Mouse (Mus musculus) liver, adult 10 weeks (tissue): ENCODE data around the gene Kif1c. TPM values are rescaled to one million over a fixed set of nuclear protein-coding genes. Genes with fewer than 3 reads are reported as not detected.

Experiments
- polyA plus RNA-seq: library from polyadenylated mRNA; stranded (reverse); fragments of 350-450 nt; fragmentation: Illumina TruSeq; extraction: RNeasy Lipid Tissue Mini Kit (QIAGEN cat#74804); gene quantifications from one replicate; pipeline ENCODE4 v1.2.3, GENCODE M21; 2014; ENCODE audit warnings: low read depth, low replicate concordance

The Kif1c gene
- polyA plus RNA-seq = 16.3 TPM

DNA sequence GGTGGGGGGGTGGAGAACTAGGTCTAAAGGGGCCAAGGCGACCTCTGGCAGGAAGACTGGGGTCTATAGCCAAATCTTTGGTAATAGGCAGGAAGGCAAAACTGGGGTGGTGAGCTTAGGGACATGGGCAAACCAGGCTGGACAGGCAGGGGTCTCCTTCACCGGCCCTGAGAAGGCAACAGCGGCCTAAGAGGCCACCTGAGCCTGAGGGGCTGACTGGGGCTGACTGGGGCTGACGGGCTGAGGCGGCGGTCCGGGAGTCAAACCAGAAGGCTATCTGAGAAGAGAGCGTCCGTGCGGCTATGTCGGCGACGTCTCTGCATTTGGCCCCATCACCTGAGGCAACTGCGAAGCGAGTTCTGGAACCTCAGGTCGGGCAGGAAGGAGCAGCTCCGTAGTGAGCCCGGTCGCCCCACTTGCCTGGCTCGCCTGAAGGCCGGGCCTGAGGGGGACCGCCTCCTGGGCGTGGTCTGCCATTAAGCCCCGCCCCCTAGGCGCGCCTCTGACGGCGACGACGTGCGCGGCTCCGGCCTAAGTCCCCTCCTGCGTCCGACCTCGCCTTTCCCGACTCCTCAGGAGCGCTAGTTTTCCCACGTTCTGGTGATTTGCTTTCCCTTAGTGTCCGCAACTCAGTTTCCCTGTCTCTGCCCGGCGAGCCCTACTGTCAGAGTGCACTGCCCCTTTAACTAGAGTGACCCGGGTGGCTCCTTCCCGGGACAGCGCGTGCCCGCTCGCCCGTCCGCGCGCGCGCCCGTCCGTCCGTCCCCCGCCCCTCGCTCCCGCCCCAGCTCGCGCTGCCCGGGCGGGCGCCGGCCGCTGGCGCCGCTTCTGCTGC lies at the start of gene Kif1c, which contains the start of gene Inca1:
TSS of gene Kif1c (plus strand) at position 827 of the 835 bp plus-strand sequence.
TSS of gene Inca1 (minus strand) at position 434 of the 835 bp plus-strand sequence.

DNA sequence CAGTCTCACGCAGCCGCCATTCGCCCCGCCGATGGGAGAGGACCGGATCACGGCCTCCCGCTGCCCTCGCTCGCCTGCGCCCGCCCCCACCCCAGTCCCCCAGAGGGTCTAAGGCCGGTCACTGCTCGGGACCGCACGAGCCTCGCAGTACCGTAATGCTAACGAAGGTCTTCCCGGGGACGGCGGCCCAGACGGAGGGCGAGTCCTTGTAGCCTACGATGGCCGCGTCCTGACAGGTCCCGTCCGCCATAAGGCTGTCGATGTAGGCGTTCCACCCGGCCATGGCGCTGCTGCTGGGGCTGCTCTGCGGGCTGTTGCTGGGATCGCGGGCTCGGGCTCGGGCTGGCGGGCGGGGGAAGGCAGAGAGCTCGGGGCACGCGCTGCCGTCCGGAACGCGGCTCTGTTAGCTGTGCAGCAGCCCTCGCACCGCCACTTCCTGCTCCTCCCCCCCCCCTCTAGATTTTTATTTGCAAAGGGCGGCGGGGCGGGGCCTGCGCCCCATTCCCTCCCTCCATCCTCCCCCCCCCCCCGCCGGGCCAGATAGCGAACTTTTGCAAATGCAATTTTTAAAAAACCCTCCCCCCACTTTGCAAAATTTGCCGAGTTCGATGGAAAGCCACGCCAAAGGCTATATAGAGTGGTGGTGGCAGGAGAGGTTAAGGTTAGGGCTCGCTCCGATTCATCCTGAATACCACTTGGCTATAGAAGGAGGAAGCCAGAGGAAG lies 46.0 kb upstream of the Kif1c start, which contains the start of gene Pfn1:
TSS of gene Pfn1 (minus strand) at position 447 of the 725 bp plus-strand sequence.

DNA sequence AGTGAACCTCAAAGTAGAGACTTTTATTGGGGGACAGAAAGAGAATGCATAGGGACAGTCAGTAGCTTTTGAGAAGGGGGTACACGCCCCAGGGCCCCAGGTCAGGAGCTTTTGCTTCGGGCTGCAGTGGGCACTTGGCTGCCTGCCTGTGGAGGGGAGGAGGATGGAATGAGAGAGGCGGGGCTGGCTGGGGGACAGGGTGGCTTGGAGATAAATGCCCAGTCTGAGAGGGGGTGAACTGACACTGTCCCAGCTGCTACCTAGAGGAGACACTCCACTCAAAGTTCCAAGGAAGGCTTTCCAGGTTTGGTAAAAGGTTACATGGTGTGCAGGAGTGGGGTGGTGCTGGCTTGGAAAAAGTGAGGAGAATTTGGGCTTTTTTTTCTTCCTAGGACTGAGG lies 43.4 kb upstream of the Kif1c start, which contains the start of gene Eno3:
TSS of gene Eno3 (plus strand) at position 239 of the 400 bp plus-strand sequence.

DNA sequence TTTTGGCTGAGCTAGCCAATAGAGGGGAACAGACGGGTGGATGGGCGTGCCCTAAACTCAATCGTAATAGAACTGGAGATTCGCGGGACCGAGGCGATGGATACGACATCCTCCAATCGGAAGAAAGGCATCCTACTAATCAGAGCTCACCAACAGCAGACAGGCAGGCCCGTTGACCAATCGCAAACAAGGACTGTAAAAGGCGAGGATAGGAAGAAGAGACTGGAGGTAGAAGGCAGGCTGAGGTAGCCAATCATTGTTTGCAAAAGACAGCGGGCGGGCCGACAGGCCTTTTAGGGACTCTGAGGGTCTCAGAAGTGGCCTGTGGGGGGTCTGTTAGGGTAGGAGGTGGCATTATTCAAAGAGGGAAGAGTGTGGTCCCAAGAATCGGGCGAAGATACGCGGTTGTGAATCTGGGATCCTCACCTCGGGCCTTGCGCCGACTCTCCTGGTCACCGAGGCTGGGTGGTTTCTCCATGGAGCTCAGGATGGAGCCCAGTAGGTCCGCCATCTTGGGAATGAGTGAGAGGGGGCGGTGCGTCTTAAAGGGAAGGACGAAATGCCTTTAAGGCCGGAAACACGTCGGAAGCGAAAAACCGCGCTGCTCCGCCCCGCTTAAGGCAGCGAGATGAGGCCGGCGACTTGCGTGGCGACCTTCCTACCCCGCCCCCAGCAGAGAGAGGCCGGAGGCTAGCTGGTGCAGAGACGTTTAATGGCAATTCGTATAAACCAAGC lies 31.4 kb upstream of the Kif1c start, which contains the start of gene Spag7:
TSS of gene Spag7 (minus strand) at position 646 of the 735 bp plus-strand sequence.

DNA sequence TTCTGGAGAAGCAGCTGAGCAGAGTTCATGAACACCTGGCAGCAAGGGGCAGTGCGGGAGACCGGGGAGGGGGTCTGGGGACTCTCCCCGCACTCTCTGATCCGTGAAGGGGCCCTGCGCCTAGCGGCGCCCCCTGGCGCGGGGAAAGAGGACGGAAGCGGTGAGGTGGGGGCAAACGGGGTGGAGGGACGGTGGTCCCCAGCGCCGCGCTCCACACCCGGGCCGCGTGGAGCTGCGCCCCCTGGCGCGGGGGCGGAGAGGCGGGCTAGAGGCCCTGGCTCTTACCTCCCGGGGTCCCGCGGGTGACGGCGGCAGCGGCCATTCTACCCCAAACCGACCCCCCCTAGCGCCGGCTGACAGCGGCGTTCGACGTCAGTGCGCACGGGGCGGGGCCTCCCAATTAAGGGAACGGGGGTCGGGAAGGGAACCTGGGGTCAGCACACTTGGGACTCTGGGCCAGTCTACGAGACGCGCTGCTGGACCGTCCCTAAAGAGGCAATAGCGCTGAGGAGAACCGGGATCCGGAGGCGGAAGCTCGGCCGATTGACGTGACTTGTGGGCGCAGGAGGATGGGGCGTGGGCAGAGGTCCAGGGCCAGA lies 12.6 kb upstream of the Kif1c start, which contains the start of gene Camta2:
TSS of gene Camta2 (minus strand) at position 505 of the 599 bp plus-strand sequence.

DNA sequence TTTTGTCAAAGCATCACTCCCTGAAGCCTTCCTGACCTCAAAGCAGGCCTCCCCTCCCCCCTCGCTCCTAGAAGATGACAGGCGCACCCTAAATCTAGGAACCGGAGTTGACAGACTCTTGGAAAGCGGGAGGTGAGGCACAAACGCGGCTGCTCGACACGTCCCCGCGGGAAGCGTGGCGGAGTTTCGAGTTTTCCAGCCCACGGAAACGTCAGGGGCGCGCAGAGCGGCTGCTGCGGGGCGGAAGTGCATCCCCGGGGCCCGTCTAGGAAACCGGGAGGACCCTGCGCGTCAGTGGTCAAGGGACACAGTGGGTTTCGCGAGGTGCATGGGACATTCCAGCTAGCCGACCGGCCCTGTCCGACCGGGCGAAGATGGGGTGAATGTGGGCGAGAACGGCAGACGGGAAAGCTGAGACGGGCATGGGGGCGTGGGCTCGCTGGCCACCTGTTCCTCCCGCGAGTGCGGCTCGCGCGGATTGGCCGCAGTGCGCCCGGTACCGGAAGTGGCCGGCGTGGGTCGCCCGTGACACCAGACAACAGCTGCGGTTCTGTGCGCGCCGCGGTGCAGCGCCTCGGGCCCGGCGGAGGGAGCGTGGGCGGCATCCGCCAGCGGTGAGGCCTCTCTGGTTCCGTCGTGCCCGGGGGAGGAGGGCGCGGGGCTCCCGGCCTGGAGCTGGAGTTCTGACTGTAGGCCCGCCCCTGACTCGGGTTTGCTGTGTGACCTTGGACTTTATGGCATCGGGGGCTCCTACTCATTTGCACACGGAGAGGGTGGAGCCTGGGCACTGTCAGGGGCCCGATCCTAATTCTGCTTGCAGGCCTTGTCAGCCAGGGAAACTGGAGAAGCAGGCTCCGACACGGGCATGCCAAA lies 63.8 kb downstream of the Kif1c start, which contains the start of gene Zfp3:
TSS of gene Zfp3 (plus strand) at position 274 of the 873 bp plus-strand sequence.

Other genes starting within 250 kb of the Kif1c start
- 4.3 TPM for gene Med11, start 248.6 kb upstream of the Kif1c start, polyA plus RNA-seq
- 0.82 TPM for gene Zmynd15, start 241.1 kb upstream of the Kif1c start, polyA plus RNA-seq
- 4.2 TPM for gene Cxcl16, start 240.6 kb upstream of the Kif1c start, polyA plus RNA-seq
- gene Tm4sf5, start 195.3 kb upstream of the Kif1c start, polyA plus RNA-seq = not detected
- 0.93 TPM for gene Vmo1, start 185.9 kb upstream of the Kif1c start, polyA plus RNA-seq
- gene Gltpd2, start 181.4 kb upstream of the Kif1c start, polyA plus RNA-seq = 3.8 TPM
- 26.5 TPM for gene Psmb6, start 175.2 kb upstream of the Kif1c start, polyA plus RNA-seq
- gene Gm40193, start 167.6 kb upstream of the Kif1c start, polyA plus RNA-seq = not detected
- 1.1 TPM for gene Pld2, start 160.5 kb upstream of the Kif1c start, polyA plus RNA-seq
- gene Mink1, start 137.7 kb upstream of the Kif1c start, polyA plus RNA-seq = 3.7 TPM
- gene 4930544D05Rik, start 84.7 kb upstream of the Kif1c start, polyA plus RNA-seq = not detected
- gene Chrne, start 81.3 kb upstream of the Kif1c start, polyA plus RNA-seq = not detected
- not detected for gene Gp1ba, start 61.4 kb upstream of the Kif1c start, polyA plus RNA-seq
- 21.5 TPM for gene Rnf167, start 53.3 kb upstream of the Kif1c start, polyA plus RNA-seq
- gene Slc25a11, start 53.1 kb upstream of the Kif1c start, polyA plus RNA-seq = 29.8 TPM
- gene Pfn1, start 45.9 kb upstream of the Kif1c start, polyA plus RNA-seq = 88.5 TPM
- gene Eno3, start 43.3 kb upstream of the Kif1c start, polyA plus RNA-seq = 0.37 TPM
- gene Spag7, start 31.1 kb upstream of the Kif1c start, polyA plus RNA-seq = 18.3 TPM
- gene Camta2, start 12.4 kb upstream of the Kif1c start, polyA plus RNA-seq = 0.74 TPM
- 21.2 TPM for gene Inca1, start 393 bp upstream of the Kif1c start, polyA plus RNA-seq
- 1.7 TPM for gene Zfp3, start 63.7 kb downstream of the Kif1c start, polyA plus RNA-seq
- gene Scimp, start 112.0 kb downstream of the Kif1c start, polyA plus RNA-seq = 2.3 TPM
- gene Rabep1, start 144.2 kb downstream of the Kif1c start, polyA plus RNA-seq = 50.6 TPM